Mouse (Mus musculus) spleen, adult 10 weeks (tissue): Measurements from ENCODE around the gene Tyrp1. TPM values are rescaled to one million over a fixed set of nuclear protein-coding genes. Genes with fewer than 3 reads are reported as not detected.

Source experiments
- polyA plus RNA-seq: library from polyadenylated mRNA; stranded (reverse); fragments of 350-450 nt; fragmentation: Illumina TruSeq; extraction: RNeasy Lipid Tissue Mini Kit (QIAGEN cat#74804); gene quantifications from one replicate; pipeline ENCODE4 v1.2.3, GENCODE M21; 2015; ENCODE audit warnings: low replicate concordance; ENCODE audit not compliant: insufficient read depth

Tyrp1 gene
- polyA plus RNA-seq = not detected

GRCm38 (mm10) chr4:80834050-80834449 is at the start of gene Tyrp1:
Tyrp1 (plus strand) TSS chr4:80834123.

Other genes with a start within 250 kb of the Tyrp1 start
- gene Lurap1l, start 76.5 kb downstream of the Tyrp1 start, polyA plus RNA-seq = 6.0 TPM